Mouse (Mus musculus): ENCODE data around the gene Gm47959.
"Not testable (repeated sequence)": the region's sequence is repeated elsewhere in the genome, so short reads cannot be mapped to it uniquely, and the experiment has no call there.

The Gm47959 gene

GRCm38 (mm10) chr1:83000306-83000705 lies at the start of gene Gm47959:
Gm47959 (plus strand) TSS chr1:83000548.
- not testable (repeated sequence) for DNase-seq (ENCODE audit: low spot score)

GRCm38 (mm10) chr1:82955913-82956312 lies 44.4 kb upstream of the Gm47959 start, which contains the start of gene Gm7544:
Gm7544 (minus strand) TSS chr1:82956013.
- DNase-seq (ENCODE audit: low spot score) = not testable (repeated sequence)

- no peak for DNase-seq (ENCODE audit: low spot score)
These were observed 40.4 kb upstream of the Gm47959 start, which contains the start of gene Gm47955 for GRCm38 (mm10) chr1:82959870-82960385. Gm47955 (plus strand) TSS chr1:82960286.

GRCm38 (mm10) chr1:82966413-82966812 lies 33.9 kb upstream of the Gm47959 start:
- no peak for DNase-seq (ENCODE audit: low spot score)

GRCm38 (mm10) chr1:82972046-82972445 lies 28.3 kb upstream of the Gm47959 start:
- no peak for DNase-seq (ENCODE audit: low spot score)

GRCm38 (mm10) chr1:82973244-82973643 lies 27.1 kb upstream of the Gm47959 start:
- no peak for DNase-seq (ENCODE audit: low spot score)

- DNase-seq (ENCODE audit: low spot score) = no peak
These were observed 26.4 kb upstream of the Gm47959 start for GRCm38 (mm10) chr1:82973901-82974300.

- no peak for DNase-seq (ENCODE audit: low spot score)
These were observed 26.0 kb upstream of the Gm47959 start for GRCm38 (mm10) chr1:82974342-82974741.

GRCm38 (mm10) chr1:82975750-82976149 lies 24.6 kb upstream of the Gm47959 start:
- no peak for DNase-seq (ENCODE audit: low spot score)

GRCm38 (mm10) chr1:82977840-82978239 lies 22.5 kb upstream of the Gm47959 start:
- no peak for DNase-seq (ENCODE audit: low spot score)

- no peak for DNase-seq (ENCODE audit: low spot score)
These were observed 13.6 kb upstream of the Gm47959 start for GRCm38 (mm10) chr1:82986738-82987137.

- no peak for DNase-seq (ENCODE audit: low spot score)
These were observed 12.7 kb upstream of the Gm47959 start for GRCm38 (mm10) chr1:82987530-82988198.

- no peak for DNase-seq (ENCODE audit: low spot score)
These were observed 9.3 kb upstream of the Gm47959 start for GRCm38 (mm10) chr1:82991062-82991461.

- DNase-seq (ENCODE audit: low spot score) = no peak
These were observed 8.8 kb upstream of the Gm47959 start for GRCm38 (mm10) chr1:82991596-82991995.

GRCm38 (mm10) chr1:82992093-82992492 lies 8.3 kb upstream of the Gm47959 start:
- no peak for DNase-seq (ENCODE audit: low spot score)

- DNase-seq (ENCODE audit: low spot score) = no peak
These were observed 6.4 kb upstream of the Gm47959 start for GRCm38 (mm10) chr1:82993947-82994346.

- DNase-seq (ENCODE audit: low spot score) = no peak
These were observed 6.2 kb downstream of the Gm47959 start for GRCm38 (mm10) chr1:83006218-83007179.

GRCm38 (mm10) chr1:83007471-83007870 lies 7.1 kb downstream of the Gm47959 start:
- DNase-seq (ENCODE audit: low spot score) = no peak

- no peak for DNase-seq (ENCODE audit: low spot score)
These were observed 14.1 kb downstream of the Gm47959 start for GRCm38 (mm10) chr1:83014477-83014876.

- DNase-seq (ENCODE audit: low spot score) = no peak
These were observed 15.1 kb downstream of the Gm47959 start for GRCm38 (mm10) chr1:83015329-83015879.

GRCm38 (mm10) chr1:83016556-83016955 lies 16.2 kb downstream of the Gm47959 start:
- no peak for DNase-seq (ENCODE audit: low spot score)

GRCm38 (mm10) chr1:83031950-83032349 lies 31.6 kb downstream of the Gm47959 start:
- DNase-seq (ENCODE audit: low spot score) = no peak
